Mouse (Mus musculus) left cerebral cortex, adult 9 months (tissue): ENCODE measurements around the gene Mier2.
A peak's percentile ranks its signal among the peaks of the same experiment; 100 is the strongest.

ENCODE experiments used
- DNase-seq, 2 experiments: peaks; one replicate each; pipeline ENCODE4 v3.0.0; 2022; ENCODE audit warnings: low spot score in 2 of 2

Mier2 gene

GRCm38 (mm10) chr10:79574796-79575195 is 19.8 kb upstream of the Mier2 start:
- no peak for DNase-seq

GRCm38 (mm10) chr10:79574350-79574749 is 19.4 kb upstream of the Mier2 start:
- DNase-seq: no peak

GRCm38 (mm10) chr10:79573611-79574010 is 18.6 kb upstream of the Mier2 start:
- no peak for DNase-seq

- no peak for DNase-seq
Measured at GRCm38 (mm10) chr10:79571314-79571713, 16.3 kb upstream of the Mier2 start.

- no peak for DNase-seq
Measured at GRCm38 (mm10) chr10:79569921-79570320, 14.9 kb upstream of the Mier2 start.

- DNase-seq: no peak
Measured at GRCm38 (mm10) chr10:79559716-79560115, 4.7 kb upstream of the Mier2 start.

GRCm38 (mm10) chr10:79557496-79557895 is 2.5 kb upstream of the Mier2 start:
- DNase-seq: no peak

- no peak for DNase-seq
Measured at GRCm38 (mm10) chr10:79556951-79557350, 2.0 kb upstream of the Mier2 start.

GRCm38 (mm10) chr10:79555238-79555724 is 282 bp upstream of the Mier2 start:
- DNase-seq: no peak

GRCm38 (mm10) chr10:79553691-79554090 is 1.3 kb downstream of the Mier2 start:
- no peak for DNase-seq

GRCm38 (mm10) chr10:79553176-79553575 is 1.8 kb downstream of the Mier2 start:
- DNase-seq: no peak

- DNase-seq: no peak
Measured at GRCm38 (mm10) chr10:79552531-79552930, 2.5 kb downstream of the Mier2 start.

GRCm38 (mm10) chr10:79550366-79550765 is 4.6 kb downstream of the Mier2 start:
- DNase-seq: no peak

GRCm38 (mm10) chr10:79548971-79549723 is 5.9 kb downstream of the Mier2 start:
- peak in 1 of 2 experiments; percentile 1 for DNase-seq

GRCm38 (mm10) chr10:79548546-79548945 is 6.5 kb downstream of the Mier2 start:
- no peak for DNase-seq

GRCm38 (mm10) chr10:79547148-79547675 is 7.8 kb downstream of the Mier2 start:
- no peak for DNase-seq

GRCm38 (mm10) chr10:79546483-79546882 is 8.5 kb downstream of the Mier2 start:
- DNase-seq: no peak

GRCm38 (mm10) chr10:79545891-79546290 is 9.1 kb downstream of the Mier2 start:
- no peak for DNase-seq

GRCm38 (mm10) chr10:79544631-79545030 is 10.4 kb downstream of the Mier2 start:
- DNase-seq: no peak

GRCm38 (mm10) chr10:79543884-79544597 is 11.0 kb downstream of the Mier2 start:
- DNase-seq: no peak

- no peak for DNase-seq
Measured at GRCm38 (mm10) chr10:79542171-79542570, 12.8 kb downstream of the Mier2 start.

- DNase-seq: no peak
Measured at GRCm38 (mm10) chr10:79541522-79541921, 13.5 kb downstream of the Mier2 start.

- DNase-seq: no peak
Measured at GRCm38 (mm10) chr10:79540746-79541145, 14.3 kb downstream of the Mier2 start.
